Mouse (Mus musculus): ENCODE data around the gene Lrrc7. TPM values are rescaled to one million over a fixed set of nuclear protein-coding genes. Genes with fewer than 3 reads are reported as not detected.

Lrrc7 gene
- polyA plus RNA-seq, 2 experiments from 2014 or later: 0.28 TPM; not detected in 1

- ATAC-seq: no peak
Measured at GRCm38 (mm10) chr3:158362091-158362490, 199.9 kb downstream of the Lrrc7 start.

DNA sequence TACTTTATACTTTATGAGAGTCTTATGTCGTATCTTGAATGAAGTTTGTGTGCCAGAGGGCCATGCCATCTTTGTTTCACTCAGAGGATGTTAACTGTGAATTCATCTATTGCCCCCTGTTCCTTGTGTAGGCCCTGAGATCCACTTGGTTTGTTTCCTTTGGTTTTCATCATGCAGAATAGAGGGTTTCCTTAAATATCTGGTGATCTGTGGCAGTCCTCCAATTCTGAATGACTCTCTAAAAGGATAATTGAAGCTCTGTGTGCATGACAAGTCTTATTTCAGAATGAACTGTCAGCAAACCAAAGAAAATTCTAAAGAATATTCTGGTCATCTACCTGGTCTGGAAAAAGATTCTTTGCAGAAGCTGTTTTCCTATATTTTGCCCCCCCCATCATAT lies 205.3 kb downstream of the Lrrc7 start:
- no peak for ATAC-seq

DNA sequence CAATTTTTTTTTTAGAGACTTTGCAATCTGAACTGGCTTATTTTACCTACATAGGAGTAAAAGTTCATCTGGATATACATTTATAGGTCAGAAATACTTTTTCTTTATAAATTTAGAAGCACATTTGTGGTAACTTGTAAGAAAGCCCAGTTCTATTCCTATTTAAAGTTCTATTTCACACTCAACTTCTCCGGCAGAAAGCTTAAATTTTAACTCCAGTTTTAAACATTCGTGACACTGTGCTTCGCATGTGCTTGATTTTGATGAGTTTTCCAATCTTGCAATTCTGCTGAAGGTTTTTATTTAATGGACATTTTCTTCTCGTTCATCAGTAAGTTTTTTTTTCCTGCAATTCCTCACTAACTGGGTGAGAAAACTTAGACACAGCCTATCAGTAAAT lies 205.8 kb downstream of the Lrrc7 start:
- ATAC-seq: no peak

- no peak for ATAC-seq
Measured at GRCm38 (mm10) chr3:158340808-158341207, 221.2 kb downstream of the Lrrc7 start.

- ATAC-seq: no peak
Measured at GRCm38 (mm10) chr3:158330085-158330484, 231.9 kb downstream of the Lrrc7 start.

GRCm38 (mm10) chr3:158310391-158310790 lies 251.6 kb downstream of the Lrrc7 start:
- no peak for ATAC-seq

DNA sequence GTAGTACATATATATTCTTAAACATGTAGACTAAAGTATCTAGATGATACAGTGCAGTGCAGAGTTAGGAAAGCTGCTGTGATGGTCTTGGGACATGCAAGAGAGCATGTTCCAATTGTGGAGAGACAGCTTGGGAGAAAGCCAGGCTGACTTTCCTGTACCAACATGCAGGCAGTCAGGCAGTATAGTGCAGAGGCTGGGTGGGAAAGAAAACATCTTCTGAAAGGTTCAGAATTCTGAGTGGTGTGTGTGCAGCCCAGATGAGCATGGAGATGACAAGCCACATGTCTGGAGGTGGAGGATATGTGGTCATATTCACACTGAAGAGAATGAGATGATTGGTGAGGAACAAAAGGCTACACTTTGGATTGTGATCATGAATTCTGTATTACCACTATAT lies 254.6 kb downstream of the Lrrc7 start:
- ATAC-seq: no peak

GRCm38 (mm10) chr3:158298732-158299131 lies 263.3 kb downstream of the Lrrc7 start:
- no peak for ATAC-seq

DNA sequence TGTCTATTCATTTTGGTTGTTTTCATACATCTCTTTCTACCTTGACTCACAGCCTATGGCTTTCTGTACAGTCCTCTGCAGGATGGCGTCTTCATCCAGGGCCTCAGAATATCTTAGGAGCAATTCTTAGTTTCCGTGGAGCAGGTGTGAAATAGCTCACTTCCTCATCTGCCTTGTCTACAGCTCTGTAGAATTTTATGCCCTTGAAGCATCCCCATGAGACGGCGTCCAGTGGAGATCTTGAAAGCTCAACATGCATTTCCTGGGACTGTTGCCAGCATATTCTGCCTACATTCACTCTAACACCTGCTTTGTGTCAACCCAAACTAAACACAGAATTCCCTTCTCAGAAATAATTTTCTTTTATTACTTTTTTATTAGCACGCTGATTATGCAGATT lies 267.0 kb downstream of the Lrrc7 start:
- no peak for ATAC-seq

GRCm38 (mm10) chr3:158284431-158284830 lies 277.6 kb downstream of the Lrrc7 start:
- ATAC-seq: no peak

GRCm38 (mm10) chr3:158278631-158279030 lies 283.4 kb downstream of the Lrrc7 start:
- ATAC-seq: no peak

DNA sequence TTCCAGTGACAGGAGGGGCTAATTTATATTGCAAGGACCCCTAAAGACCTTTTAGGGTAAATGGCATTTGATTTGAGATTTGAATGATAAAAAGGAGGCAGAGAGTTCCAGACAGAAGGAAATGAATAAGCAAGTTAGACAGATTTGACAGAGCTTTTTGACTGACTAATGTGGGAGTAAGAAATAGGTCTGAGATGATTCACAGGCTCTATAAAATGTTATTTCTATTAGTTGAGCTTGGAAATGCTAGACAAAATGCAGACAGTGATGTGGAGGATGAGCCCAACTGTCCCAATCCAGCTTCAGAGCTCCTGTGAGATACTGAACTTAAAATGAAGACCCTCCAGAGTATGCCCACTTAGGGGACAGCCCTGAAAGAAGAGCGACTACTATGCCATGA lies 289.3 kb downstream of the Lrrc7 start:
- ATAC-seq: no peak

- no peak for ATAC-seq
Measured at GRCm38 (mm10) chr3:158270887-158271286, 291.1 kb downstream of the Lrrc7 start.

DNA sequence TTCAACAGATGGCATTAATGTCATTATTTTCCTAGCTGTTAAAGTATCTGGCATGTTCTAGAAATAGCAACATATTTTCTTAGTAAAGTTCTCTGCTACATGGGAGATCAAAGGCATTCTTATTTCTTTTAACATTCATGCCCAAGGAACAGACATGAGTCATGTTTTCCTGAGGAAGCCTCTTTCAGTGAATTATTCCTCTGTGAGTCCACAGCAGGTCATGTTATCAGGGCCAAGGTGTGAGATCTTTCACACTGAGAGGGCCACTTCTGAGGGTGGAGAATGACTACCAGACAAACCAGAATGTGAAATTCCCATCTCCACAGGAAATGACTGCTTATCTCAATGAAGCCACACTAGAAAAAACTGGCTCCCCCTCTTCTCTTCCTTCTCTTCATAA lies 309.4 kb downstream of the Lrrc7 start:
- ATAC-seq: no peak

DNA sequence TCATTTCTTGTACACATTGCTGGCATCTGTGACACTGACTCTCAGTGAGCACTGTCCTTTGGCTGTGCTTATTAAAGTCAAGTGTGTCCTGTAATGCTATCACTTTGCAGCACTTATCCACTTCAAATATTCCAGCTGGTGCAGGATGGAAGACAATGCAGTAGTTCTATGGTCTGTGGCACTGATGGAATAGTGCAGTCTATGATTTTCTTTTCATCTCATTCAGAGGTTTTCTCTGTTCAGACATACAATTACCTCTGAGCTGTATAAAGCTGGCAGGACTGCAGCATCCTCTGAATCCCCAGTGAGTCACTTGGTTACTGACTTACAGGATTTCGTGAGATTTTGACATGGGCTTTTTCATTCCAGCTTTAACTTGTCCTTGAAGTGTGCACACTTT lies 314.3 kb downstream of the Lrrc7 start:
- ATAC-seq: no peak

- no peak for ATAC-seq
Measured at GRCm38 (mm10) chr3:158210657-158211056, 351.4 kb downstream of the Lrrc7 start.

GRCm38 (mm10) chr3:158210026-158210425 lies 352.0 kb downstream of the Lrrc7 start:
- no peak for ATAC-seq

DNA sequence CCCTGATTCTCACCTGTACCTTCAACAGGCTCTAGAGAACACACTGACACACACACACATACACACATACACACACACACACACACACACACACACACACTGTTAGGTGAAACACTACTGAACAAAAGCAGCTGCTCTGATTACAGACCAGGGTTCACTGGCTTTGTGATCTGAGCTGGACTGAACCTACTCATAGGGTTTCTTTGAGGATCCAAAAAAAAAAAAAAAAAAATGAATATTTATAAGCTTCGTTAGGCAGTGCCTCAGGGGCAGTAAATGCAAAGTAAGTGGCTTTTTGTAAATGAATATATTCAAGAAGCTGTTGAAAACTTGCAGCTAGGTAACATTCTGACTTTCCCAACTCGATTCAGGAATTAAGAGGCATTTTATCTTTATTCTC lies 354.2 kb downstream of the Lrrc7 start:
- no peak for ATAC-seq

DNA sequence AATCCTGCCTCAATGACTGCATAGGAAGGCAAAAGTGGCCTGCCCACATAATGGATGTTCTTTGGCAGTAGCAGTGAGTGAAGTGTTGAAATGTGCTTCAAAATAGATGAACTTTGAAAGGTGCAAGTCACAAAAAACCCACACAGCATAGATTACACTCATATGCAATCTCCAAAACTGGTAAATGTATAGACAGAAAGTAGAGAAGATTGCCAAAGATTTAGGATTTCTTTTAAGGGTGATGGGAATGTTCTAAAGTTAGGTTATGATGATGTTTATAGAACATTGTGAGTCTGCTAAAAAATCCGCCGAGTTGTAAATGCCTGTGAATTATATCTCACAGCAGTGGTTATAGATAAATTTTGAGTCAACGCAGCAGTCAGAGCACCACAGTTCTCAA lies 359.2 kb downstream of the Lrrc7 start:
- no peak for ATAC-seq

DNA sequence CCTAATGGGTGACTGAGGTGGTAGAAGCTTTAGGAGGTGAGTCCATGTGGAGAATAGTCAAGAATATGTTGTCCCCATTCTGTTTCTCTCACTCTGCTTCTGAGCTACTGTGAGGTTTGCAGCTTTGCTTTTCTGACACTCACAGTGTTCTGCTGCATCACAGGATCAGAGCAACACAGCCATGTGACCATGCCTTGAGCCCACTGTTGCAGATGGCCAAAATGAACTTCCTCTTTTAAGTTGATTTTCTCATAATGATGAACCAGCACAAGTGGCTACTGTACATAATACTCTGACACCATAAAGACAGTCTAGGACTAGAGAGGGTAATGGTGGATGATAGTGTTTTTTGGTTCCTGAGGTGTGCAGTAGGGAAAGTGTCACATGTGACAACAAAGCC lies 366.6 kb downstream of the Lrrc7 start:
- ATAC-seq: no peak

- ATAC-seq: no peak
Measured at GRCm38 (mm10) chr3:158193229-158193628, 368.8 kb downstream of the Lrrc7 start.

DNA sequence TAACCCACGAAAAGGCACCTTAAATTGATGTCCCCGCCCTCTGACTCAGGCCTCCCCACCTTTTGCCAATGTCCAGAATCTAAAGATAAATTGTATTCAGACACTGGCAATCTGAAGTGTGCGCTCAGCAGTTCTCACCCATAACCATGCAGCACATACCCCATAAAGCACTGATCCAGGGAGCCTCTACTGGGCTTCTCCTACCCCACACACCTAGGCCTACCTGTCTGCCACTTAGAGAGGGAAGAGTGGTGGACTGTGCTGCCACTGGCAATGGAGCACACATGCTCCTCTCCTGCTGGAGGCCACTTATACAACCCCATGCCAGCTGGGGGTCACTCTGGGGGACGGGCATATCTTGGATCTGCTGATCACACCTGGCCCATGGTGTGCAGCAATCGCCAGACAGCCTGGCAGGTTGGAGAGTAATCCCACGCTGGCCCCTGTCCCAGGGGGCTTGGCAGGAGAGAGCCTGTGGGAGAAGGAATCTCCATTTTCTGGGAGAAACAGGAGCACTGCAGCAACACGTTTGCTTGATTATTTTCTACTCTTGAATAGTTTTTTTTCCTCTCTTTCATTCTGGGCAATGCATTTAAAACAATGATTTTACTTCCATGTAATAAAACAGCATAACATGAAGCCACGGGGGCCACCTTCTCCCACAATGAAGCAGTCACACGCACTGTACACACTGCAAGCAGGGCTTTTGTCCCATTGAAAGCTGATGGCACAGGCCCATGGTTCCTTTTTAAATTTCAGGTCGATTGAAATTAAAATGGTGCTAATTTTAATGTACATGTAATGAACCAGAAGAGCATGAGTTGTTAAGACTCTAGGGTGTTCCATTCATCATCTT lies 386.9 kb downstream of the Lrrc7 start:
- no peak for ATAC-seq

GRCm38 (mm10) chr3:158169180-158169579 lies 392.8 kb downstream of the Lrrc7 start:
- ATAC-seq: no peak

DNA sequence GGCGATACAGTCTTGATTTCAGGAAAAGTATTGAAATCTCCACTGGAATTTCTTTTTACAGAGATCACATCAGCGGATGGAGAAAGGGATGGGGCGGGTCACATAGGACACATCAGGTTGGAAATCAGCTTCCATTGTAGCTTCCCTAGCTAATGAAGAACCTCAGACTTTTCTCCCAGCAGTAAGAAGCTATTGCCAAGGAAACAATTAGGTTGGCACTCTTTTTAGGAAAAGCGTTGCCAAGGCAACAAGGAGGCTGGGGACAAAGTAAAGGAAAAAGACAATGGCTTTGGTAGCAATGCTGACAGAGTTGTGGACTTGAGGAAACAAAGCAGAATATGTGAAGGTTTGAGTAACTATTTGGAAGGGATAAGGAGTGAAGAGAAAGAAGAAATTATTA lies 393.6 kb downstream of the Lrrc7 start:
- no peak for ATAC-seq

GRCm38 (mm10) chr3:158165004-158165403 lies 397.0 kb downstream of the Lrrc7 start:
- no peak for ATAC-seq

All from CD4-positive, CD25-positive, alpha-beta regulatory T cell, adult 4 months (primary cell).